Mouse (Mus musculus) brain, embryonic 14.5 days (tissue): ENCODE results near the gene Dnajc16.

Experiments used
- CTCF ChIP-seq: fragments of 200-500 bp; IDR thresholded peaks from 2 replicates; pipeline ENCODE4 v1.5.1; 2012; ENCODE audit warnings: inconsistent platforms, mild to moderate bottlenecking, moderate library complexity, borderline replicate concordance; ENCODE audit not compliant: insufficient read depth, insufficient read length; ENCODE audit errors: extremely low read depth
- POLR2A ChIP-seq: fragments of 200-500 bp; IDR thresholded peaks from 2 replicates; pipeline ENCODE4 v1.6.1; 2012; ENCODE audit warnings: mild to moderate bottlenecking, inconsistent platforms, borderline replicate concordance; ENCODE audit not compliant: poor library complexity, insufficient read depth, insufficient read length, severe bottlenecking; ENCODE audit errors: extremely low read depth

DNA sequence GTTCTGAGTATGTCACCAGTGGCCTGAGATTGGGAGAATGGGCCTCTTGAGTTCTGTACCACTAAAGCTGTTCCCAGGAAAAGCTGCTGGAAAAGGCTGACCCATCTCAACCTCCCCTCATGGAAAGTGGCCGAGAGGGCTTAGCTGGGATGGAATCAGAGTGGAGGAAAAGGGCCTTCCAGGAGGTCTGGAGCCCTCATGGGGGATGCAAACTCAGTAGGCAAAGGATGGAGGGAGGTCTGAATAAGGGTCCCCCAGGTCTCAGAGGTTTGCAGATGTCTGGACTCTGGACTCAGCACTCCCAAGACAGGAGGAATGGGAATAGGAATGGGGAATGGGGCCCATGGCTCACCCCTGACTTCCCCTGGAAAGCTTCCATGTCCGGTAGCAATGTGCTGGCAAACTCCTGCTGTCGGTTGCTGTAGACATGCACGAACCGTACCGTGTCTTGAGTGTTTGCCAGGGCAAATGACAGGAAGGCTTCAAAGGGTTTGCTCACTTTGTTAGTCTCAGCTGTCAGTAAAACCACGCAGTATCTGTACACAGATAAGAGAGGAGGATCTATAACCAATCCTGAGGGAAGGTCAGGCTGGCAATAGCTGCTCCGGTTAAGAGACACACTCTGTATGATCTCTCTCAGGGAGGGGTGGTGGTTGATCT is 21.1 kb downstream of the Dnajc16 start:
- TF ChIP-seq CTCF (no peak), POLR2A (no peak)
